Mouse (Mus musculus): ENCODE results near the gene Cpa5. TPM values are rescaled to one million over a fixed set of nuclear protein-coding genes. Genes with fewer than 3 reads are reported as not detected.

The Cpa5 gene
- polyA plus RNA-seq, 1 experiment from 2014 or later, result not detected

DNA sequence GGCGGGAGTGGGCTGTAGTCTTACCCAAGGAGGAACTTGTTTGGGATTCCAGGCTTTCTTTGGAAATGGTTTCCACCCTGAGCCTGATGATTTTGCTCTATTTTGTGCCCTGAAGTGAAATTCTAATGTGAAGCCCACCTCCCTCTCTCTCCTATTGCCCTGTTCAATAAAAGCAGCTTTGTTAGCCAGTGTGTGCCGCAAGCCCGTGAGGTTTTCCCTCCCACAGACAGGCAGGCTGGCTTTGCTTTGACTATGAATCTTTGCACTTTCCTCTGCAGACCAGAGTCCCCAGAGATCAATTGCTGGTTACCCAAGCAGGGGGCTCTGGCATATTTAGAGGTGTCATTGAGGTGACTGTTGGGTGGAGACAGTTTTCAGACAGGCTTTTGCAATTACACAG, 33.7 kb downstream of the Cpa5 start:
- DNase-seq (ENCODE audit: low spot score) (no peak), ATAC-seq (ENCODE audit: low FRiP score) (no peak)
- H3K27me3 ChIP-seq (ENCODE audit: control insufficient read depth, insufficient read depth, low read length), result no peaks in the 10 kb centered on the region
- H3K9ac ChIP-seq (ENCODE audit: low read depth, low read length), result no peak overlapping the region
- no peaks in the 10 kb centered on the region for H3K9me3 ChIP-seq (ENCODE audit: control insufficient read depth, low read length)
- H3K4me2 ChIP-seq (replicated peaks; ENCODE audit: low read depth, low read length), result no peak overlapping the region
- no peak overlapping the region for H3K27ac ChIP-seq (ENCODE audit: low read depth, low read length)
- WGBS, result 57% methylated on average over 3 of the region's 3 CpGs
- H3K36me3 ChIP-seq (ENCODE audit: control insufficient read depth, insufficient read depth, low read length), result no peaks in the 10 kb centered on the region
- H3K4me1 ChIP-seq (replicated peaks; ENCODE audit: control insufficient read depth, insufficient read depth, low read length), result no peaks in the 10 kb centered on the region
- H3K4me3 ChIP-seq (ENCODE audit: low read depth, low read length), result no peak overlapping the region

GRCm38 (mm10) chr6:30645379-30645778, 34.6 kb downstream of the Cpa5 start:
- Histone ChIP-seq H3K4me3 (ENCODE audit: low read depth, low read length) (no peak overlapping the region), H3K9me3 (ENCODE audit: control insufficient read depth, low read length) (no peaks in the 10 kb centered on the region), H3K27me3 (ENCODE audit: control insufficient read depth, insufficient read depth, low read length) (no peaks in the 10 kb centered on the region), H3K36me3 (ENCODE audit: control insufficient read depth, insufficient read depth, low read length) (no peaks in the 10 kb centered on the region), H3K4me1 (replicated peaks; ENCODE audit: control insufficient read depth, insufficient read depth, low read length) (no peaks in the 10 kb centered on the region), H3K9ac (ENCODE audit: low read depth, low read length) (no peak overlapping the region), H3K27ac (ENCODE audit: low read depth, low read length) (no peak overlapping the region), H3K4me2 (replicated peaks; ENCODE audit: low read depth, low read length) (no peak overlapping the region)
- ATAC-seq (ENCODE audit: low FRiP score), result no peak
- 65% methylated on average over 6 of the region's 6 CpGs for WGBS
- DNase-seq (ENCODE audit: low spot score), result no peak

GRCm38 (mm10) chr6:30649651-30650296, 39.0 kb downstream of the Cpa5 start:
- WGBS, result 70% methylated on average over 11 of the region's 11 CpGs
- no peak overlapping the region for H3K27ac ChIP-seq (ENCODE audit: low read depth, low read length)
- no peak overlapping the region for H3K9ac ChIP-seq (ENCODE audit: low read depth, low read length)
- no peaks in the 10 kb centered on the region for H3K27me3 ChIP-seq (ENCODE audit: control insufficient read depth, insufficient read depth, low read length)
- no peaks in the 10 kb centered on the region for H3K4me1 ChIP-seq (replicated peaks; ENCODE audit: control insufficient read depth, insufficient read depth, low read length)
- no peak overlapping the region for H3K4me2 ChIP-seq (replicated peaks; ENCODE audit: low read depth, low read length)
- no peaks in the 10 kb centered on the region for H3K36me3 ChIP-seq (ENCODE audit: control insufficient read depth, insufficient read depth, low read length)
- no peak for ATAC-seq (ENCODE audit: low FRiP score)
- DNase-seq (ENCODE audit: low spot score), result no peak
- H3K4me3 ChIP-seq (ENCODE audit: low read depth, low read length), result no peak overlapping the region
- no peaks in the 10 kb centered on the region for H3K9me3 ChIP-seq (ENCODE audit: control insufficient read depth, low read length)

GRCm38 (mm10) chr6:30652425-30653188, 41.8 kb downstream of the Cpa5 start:
- DNase-seq (ENCODE audit: low spot score), result no peak
- Histone ChIP-seq H3K27ac (ENCODE audit: low read depth, low read length) (0 out of 2 replicates have a peak overlapping the region, but pooled peaks have one; percentile 36), H3K4me1 (replicated peaks; ENCODE audit: control insufficient read depth, insufficient read depth, low read length) (0 out of 2 replicates have a peak, but pooled peaks cover 2% of the 10 kb centered on the region), H3K4me2 (replicated peaks; ENCODE audit: low read depth, low read length) (no peak overlapping the region), H3K9me3 (ENCODE audit: control insufficient read depth, low read length) (no peaks in the 10 kb centered on the region), H3K36me3 (ENCODE audit: control insufficient read depth, insufficient read depth, low read length) (no peaks in the 10 kb centered on the region), H3K9ac (ENCODE audit: low read depth, low read length) (peak overlapping the region; percentile 12; the same call in 1 of the 2 replicates), H3K4me3 (ENCODE audit: low read depth, low read length) (no peak overlapping the region), H3K27me3 (ENCODE audit: control insufficient read depth, insufficient read depth, low read length) (no peaks in the 10 kb centered on the region)
- ATAC-seq (ENCODE audit: low FRiP score), result no peak
- WGBS, result 53% methylated on average over 9 of the region's 9 CpGs

- DNase-seq (ENCODE audit: low spot score) (no peak), ATAC-seq (ENCODE audit: low FRiP score) (no peak)
- no peak overlapping the region for H3K9ac ChIP-seq (ENCODE audit: low read depth, low read length)
- H3K36me3 ChIP-seq (ENCODE audit: control insufficient read depth, insufficient read depth, low read length), result no peaks in the 10 kb centered on the region
- no peaks in the 10 kb centered on the region for H3K27me3 ChIP-seq (ENCODE audit: control insufficient read depth, insufficient read depth, low read length)
- H3K4me1 ChIP-seq (replicated peaks; ENCODE audit: control insufficient read depth, insufficient read depth, low read length), result 0 out of 2 replicates have a peak, but pooled peaks cover 2% of the 10 kb centered on the region
- 0 out of 2 replicates have a peak overlapping the region, but pooled peaks have one; percentile 19 for H3K27ac ChIP-seq (ENCODE audit: low read depth, low read length)
- H3K4me3 ChIP-seq (ENCODE audit: low read depth, low read length), result no peak overlapping the region
- WGBS, result 79% methylated on average over 6 of the region's 6 CpGs
- H3K4me2 ChIP-seq (replicated peaks; ENCODE audit: low read depth, low read length), result no peak overlapping the region
- H3K9me3 ChIP-seq (ENCODE audit: control insufficient read depth, low read length), result no peaks in the 10 kb centered on the region
Observed at GRCm38 (mm10) chr6:30653518-30653917, 42.7 kb downstream of the Cpa5 start.

GRCm38 (mm10) chr6:30654402-30654859, 43.6 kb downstream of the Cpa5 start:
- no peaks in the 10 kb centered on the region for H3K9me3 ChIP-seq (ENCODE audit: control insufficient read depth, low read length)
- H3K27me3 ChIP-seq (ENCODE audit: control insufficient read depth, insufficient read depth, low read length), result no peaks in the 10 kb centered on the region
- no peak overlapping the region for H3K4me2 ChIP-seq (replicated peaks; ENCODE audit: low read depth, low read length)
- DNase-seq (ENCODE audit: low spot score) (no peak), ATAC-seq (ENCODE audit: low FRiP score) (no peak)
- H3K9ac ChIP-seq (ENCODE audit: low read depth, low read length), result no peak overlapping the region
- H3K4me3 ChIP-seq (ENCODE audit: low read depth, low read length), result no peak overlapping the region
- H3K4me1 ChIP-seq (replicated peaks; ENCODE audit: control insufficient read depth, insufficient read depth, low read length), result 0 out of 2 replicates have a peak, but pooled peaks cover 2% of the 10 kb centered on the region
- no peaks in the 10 kb centered on the region for H3K36me3 ChIP-seq (ENCODE audit: control insufficient read depth, insufficient read depth, low read length)
- 45% methylated on average over 6 of the region's 6 CpGs for WGBS
- 0 out of 2 replicates have a peak overlapping the region, but pooled peaks have one; percentile 1 for H3K27ac ChIP-seq (ENCODE audit: low read depth, low read length)

DNA sequence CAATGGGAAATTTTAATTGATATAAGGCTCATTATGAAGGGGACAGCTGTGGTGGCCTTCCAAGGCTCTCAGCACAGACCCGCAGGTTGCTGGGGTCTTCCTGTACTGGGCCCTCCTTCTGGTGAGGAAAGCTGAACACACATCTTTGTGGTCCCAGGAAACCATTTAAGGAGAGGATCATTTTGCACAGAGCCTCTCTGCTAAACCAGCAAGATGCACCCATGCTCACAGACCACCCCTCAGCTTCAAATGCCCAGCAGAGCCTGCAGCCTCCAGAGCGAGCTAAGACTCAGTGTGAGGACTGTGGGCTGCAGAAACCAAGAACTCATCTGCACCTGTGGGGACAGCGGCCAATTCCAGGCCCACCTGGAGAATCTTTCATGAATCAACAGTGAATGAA, 44.1 kb downstream of the Cpa5 start:
- Histone ChIP-seq H3K27me3 (ENCODE audit: control insufficient read depth, insufficient read depth, low read length) (no peaks in the 10 kb centered on the region), H3K9ac (ENCODE audit: low read depth, low read length) (no peak overlapping the region)
- WGBS, result 82% methylated on average over 3 of the region's 3 CpGs

DNA sequence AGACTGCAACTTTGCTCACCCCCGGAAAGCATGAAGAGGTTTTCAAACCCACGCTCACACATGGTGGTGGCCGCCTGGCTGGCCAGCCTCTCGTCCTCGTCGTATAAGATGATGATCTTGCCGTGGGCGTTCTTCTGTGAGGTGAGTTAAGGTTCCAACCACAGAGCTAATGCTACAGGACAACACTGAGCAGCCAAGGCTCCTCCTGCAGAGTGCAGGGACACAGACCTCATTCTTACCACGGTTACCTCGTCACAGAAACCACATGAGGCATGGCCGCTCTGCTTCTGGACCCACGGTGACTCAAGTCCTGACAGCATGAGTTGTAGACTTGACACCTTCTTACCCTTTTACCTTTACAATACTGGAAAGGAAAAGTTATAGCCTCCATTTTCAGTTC, 46.5 kb downstream of the Cpa5 start:
- Histone ChIP-seq H3K9me3 (ENCODE audit: control insufficient read depth, low read length) (no peaks in the 10 kb centered on the region), H3K4me1 (replicated peaks; ENCODE audit: control insufficient read depth, insufficient read depth, low read length) (0 out of 2 replicates have a peak, but pooled peaks cover 2% of the 10 kb centered on the region), H3K4me2 (replicated peaks; ENCODE audit: low read depth, low read length) (no peak overlapping the region), H3K27me3 (ENCODE audit: control insufficient read depth, insufficient read depth, low read length) (no peaks in the 10 kb centered on the region), H3K4me3 (ENCODE audit: low read depth, low read length) (no peak overlapping the region), H3K9ac (ENCODE audit: low read depth, low read length) (no peak overlapping the region), H3K36me3 (ENCODE audit: control insufficient read depth, insufficient read depth, low read length) (no peaks in the 10 kb centered on the region), H3K27ac (ENCODE audit: low read depth, low read length) (no peak overlapping the region)
- ATAC-seq (ENCODE audit: low FRiP score) (no peak), DNase-seq (ENCODE audit: low spot score) (no peak)
- 93% methylated on average over 12 of the region's 12 CpGs for WGBS

More for the DNA sequence above, 44.1 kb downstream of the Cpa5 start:
- Histone ChIP-seq H3K36me3 (ENCODE audit: control insufficient read depth, insufficient read depth, low read length) (no peaks in the 10 kb centered on the region), H3K4me1 (replicated peaks; ENCODE audit: control insufficient read depth, insufficient read depth, low read length) (0 out of 2 replicates have a peak, but pooled peaks cover 2% of the 10 kb centered on the region), H3K4me2 (replicated peaks; ENCODE audit: low read depth, low read length) (no peak overlapping the region), H3K27ac (ENCODE audit: low read depth, low read length) (0 out of 2 replicates have a peak overlapping the region, but pooled peaks have one; percentile 1), H3K9me3 (ENCODE audit: control insufficient read depth, low read length) (no peaks in the 10 kb centered on the region), H3K4me3 (ENCODE audit: low read depth, low read length) (no peak overlapping the region)
- no peak for DNase-seq (ENCODE audit: low spot score)
- ATAC-seq (ENCODE audit: low FRiP score), result no peak

Data from hindbrain, embryonic 11.5 days (tissue).